Mouse (Mus musculus) kidney, adult 2 months (tissue): Measurements from ENCODE around the gene Rnf151.
A peak's percentile ranks its signal among the peaks of the same experiment; 100 is the strongest.

ENCODE experiments used
- CTCF ChIP-seq: fragments of 200-500 bp; conservative IDR thresholded peaks from 2 replicates; pipeline ENCODE4 v1.5.1; 2011; ENCODE audit warnings: low read depth, mild to moderate bottlenecking, control low read depth, low read length, moderate library complexity, mixed read lengths; ENCODE audit not compliant: insufficient read depth, insufficient read length
- POLR2A ChIP-seq: fragments of 200-500 bp; IDR thresholded peaks from one replicate; pipeline ENCODE4 v1.6.1; 2011; ENCODE audit warnings: low read depth, low read length, control low read depth

DNA sequence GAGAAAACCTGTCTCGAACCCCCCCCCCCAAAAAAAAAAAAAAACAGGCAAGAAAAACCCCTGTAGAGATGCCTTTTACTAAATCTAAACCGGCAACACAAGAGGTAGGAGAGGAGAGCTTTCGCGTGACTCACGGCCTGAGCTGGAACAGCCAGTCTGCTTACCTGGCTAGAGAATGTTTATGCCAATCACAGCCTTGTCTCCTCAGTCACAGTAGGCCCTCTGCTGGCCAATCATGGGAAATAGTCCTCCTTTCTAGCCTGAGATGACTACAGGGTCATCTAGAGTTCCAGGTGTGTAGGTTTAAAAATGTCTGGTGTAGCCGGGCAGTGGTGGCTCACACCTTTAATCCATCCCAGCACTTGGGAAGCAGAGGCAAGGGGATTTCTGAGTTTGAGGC is 50.4 kb downstream of the Rnf151 start:
- TF ChIP-seq POLR2A, result no peak
- peak; percentile 89 for TF ChIP-seq CTCF
